Mouse (Mus musculus): ENCODE data around the gene Sp110.
"Not testable (repeated sequence)": the region's sequence is repeated elsewhere in the genome, so short reads cannot be mapped to it uniquely, and the experiment has no call there.

Gene Sp110

GRCm38 (mm10) chr1:85598271-85599012, at the start of gene Sp110:
Sp110 (minus strand) TSS chr1:85598817.
- not testable (repeated sequence) for DNase-seq (ENCODE audit: low read depth, low spot score)

GRCm38 (mm10) chr1:85638144-85638543, 39.5 kb upstream of the Sp110 start:
- not testable (repeated sequence) for DNase-seq (ENCODE audit: low read depth, low spot score)

- not testable (repeated sequence) for DNase-seq (ENCODE audit: low read depth, low spot score)
Measured at GRCm38 (mm10) chr1:85636936-85637335, 38.3 kb upstream of the Sp110 start.

GRCm38 (mm10) chr1:85618689-85619088, 20.1 kb upstream of the Sp110 start:
- not testable (repeated sequence) for DNase-seq (ENCODE audit: low read depth, low spot score)

GRCm38 (mm10) chr1:85617161-85617560, 18.5 kb upstream of the Sp110 start:
- DNase-seq (ENCODE audit: low read depth, low spot score): not testable (repeated sequence)

GRCm38 (mm10) chr1:85615819-85616218, 17.2 kb upstream of the Sp110 start:
- DNase-seq (ENCODE audit: low read depth, low spot score): not testable (repeated sequence)

- not testable (repeated sequence) for DNase-seq (ENCODE audit: low read depth, low spot score)
Measured at GRCm38 (mm10) chr1:85615096-85615495, 16.5 kb upstream of the Sp110 start.

- DNase-seq (ENCODE audit: low read depth, low spot score): not testable (repeated sequence)
Measured at GRCm38 (mm10) chr1:85610581-85610980, 12.0 kb upstream of the Sp110 start.

GRCm38 (mm10) chr1:85608361-85608760, 9.7 kb upstream of the Sp110 start:
- DNase-seq (ENCODE audit: low read depth, low spot score): not testable (repeated sequence)

GRCm38 (mm10) chr1:85604341-85604740, 5.7 kb upstream of the Sp110 start:
- not testable (repeated sequence) for DNase-seq (ENCODE audit: low read depth, low spot score)

- not testable (repeated sequence) for DNase-seq (ENCODE audit: low read depth, low spot score)
Measured at GRCm38 (mm10) chr1:85600794-85601193, 2.2 kb upstream of the Sp110 start.

GRCm38 (mm10) chr1:85600078-85600477, 1.5 kb upstream of the Sp110 start, which contains the start of gene Sp140:
Sp140 (plus strand) TSS chr1:85600378.
- DNase-seq (ENCODE audit: low read depth, low spot score): not testable (repeated sequence)

GRCm38 (mm10) chr1:85592526-85592925, 6.1 kb downstream of the Sp110 start:
- DNase-seq (ENCODE audit: low read depth, low spot score): not testable (repeated sequence)

- not testable (repeated sequence) for DNase-seq (ENCODE audit: low read depth, low spot score)
Measured at GRCm38 (mm10) chr1:85588697-85589096, 9.9 kb downstream of the Sp110 start.

GRCm38 (mm10) chr1:85581518-85581917, 17.1 kb downstream of the Sp110 start:
- DNase-seq (ENCODE audit: low read depth, low spot score): not testable (repeated sequence)

GRCm38 (mm10) chr1:85580578-85580977, 18.0 kb downstream of the Sp110 start:
- not testable (repeated sequence) for DNase-seq (ENCODE audit: low read depth, low spot score)

GRCm38 (mm10) chr1:85580148-85580534, 18.5 kb downstream of the Sp110 start:
- DNase-seq (ENCODE audit: low read depth, low spot score): not testable (repeated sequence)

GRCm38 (mm10) chr1:85579199-85580147, 19.1 kb downstream of the Sp110 start:
- not testable (repeated sequence) for DNase-seq (ENCODE audit: low read depth, low spot score)

- not testable (repeated sequence) for DNase-seq (ENCODE audit: low read depth, low spot score)
Measured at GRCm38 (mm10) chr1:85578372-85579010, 20.1 kb downstream of the Sp110 start.

GRCm38 (mm10) chr1:85575376-85575775, 23.2 kb downstream of the Sp110 start, which contains the start of gene G530012D18Rik:
G530012D18Rik (plus strand) TSS chr1:85575676.
- not testable (repeated sequence) for DNase-seq (ENCODE audit: low read depth, low spot score)

- DNase-seq (ENCODE audit: low read depth, low spot score): not testable (repeated sequence)
Measured at GRCm38 (mm10) chr1:85573554-85573953, 25.1 kb downstream of the Sp110 start.
